Mouse (Mus musculus): ENCODE measurements around the gene Atm.

GRCm38 (mm10) chr9:53575721-53576120, 39.2 kb upstream of the Atm start:
- TF ChIP-seq CTCF (IDR thresholded peaks at IDR 0.05; ENCODE audit: low read depth) (no peak), EP300 (optimal IDR thresholded peaks at IDR 0.05) (no peak)
